In genomic region chr4:138319508-138319907, GRCm38 (mm10) we compare ENCODE assay signal across 8 mouse cellular contexts. TPM values are rescaled to one million over a fixed set of nuclear protein-coding genes. Genes with fewer than 3 reads are reported as not detected.
DNase-seq lines count a peak whose midpoint lies in the region; TF ChIP-seq lines count a peak whose summit lies in the region.

No protein-coding gene starts in this region.

- H3K27ac ChIP-seq in CH12.LX (ENCODE audit: insufficient read depth, low read depth), result no peak overlapping the region
- 0 out of 2 replicates have a peak overlapping the region, but pooled peaks have one; percentile 10 for H3K27ac ChIP-seq in embryonic facial prominence, embryonic 10.5 days (replicated peaks)
- peak overlapping the region; percentile 28; the same call in 1 of the 2 replicates for H3K27ac ChIP-seq in layer of hippocampus, adult 2 months

- in situ Hi-C loops in CH12.LX (cut with MboI; ENCODE audit: low pct_ligation_motif_present, low pct_unique_long_range_greater_than_20kb, low sequenced_read_pairs), result loop anchor here (5.0 to 25.0 kb wide), 2 partner anchors 113 to 357 kb away; partner anchors contain the start of gene Mul1

- no peak overlapping the region for H3K4me3 ChIP-seq in CH12.LX (replicated peaks in 1 of 3; ENCODE audit: low read depth in 2 of 3, low read length in 2 of 3, poor library complexity in 1 of 3)
- no peak overlapping the region for H3K4me3 ChIP-seq in embryonic facial prominence, embryonic 10.5 days
- H3K4me3 ChIP-seq in layer of hippocampus, adult 2 months, result no peak overlapping the region
- no peak overlapping the region for H3K4me3 ChIP-seq in lung, adult 2 months (replicated peaks; ENCODE audit: extremely low read depth, low read depth, low read length)

- H3K9me3 ChIP-seq in CH12.LX (replicated peaks; ENCODE audit: low read length), result peaks cover 2% of the 10 kb centered on the region
- 0 out of 2 replicates have a peak, but pooled peaks cover 3% of the 10 kb centered on the region for H3K9me3 ChIP-seq in embryonic facial prominence, embryonic 10.5 days

- WGBS in embryonic facial prominence, embryonic 10.5 days, result 32% methylated on average over 10 of the region's 10 CpGs
- 26% methylated on average over 10 of the region's 10 CpGs for WGBS in lung, adult 2 months

- peak; percentile 85 for DNase-seq in CH12.LX (ENCODE audit: extremely low read depth)
- peak; percentile 80 for DNase-seq in adrenal gland, postnatal 25 days
- DNase-seq in embryonic facial prominence, embryonic 10.5 days (ENCODE audit: low spot score), result peak; percentile 84
- DNase-seq in heart, postnatal 10 days, result peak; percentile 90 to 95
- peak; percentile 77 to 88 for DNase-seq in layer of hippocampus, adult 2 months (ENCODE audit: low spot score in 2 of 2)
- DNase-seq in lung, adult 2 months, result peak; percentile 84
- peak; percentile 83 for DNase-seq in right cerebral cortex, adult 18-20 months
- DNase-seq in urinary bladder, adult 2 months (ENCODE audit: low spot score), result peak; percentile 60

- no peak overlapping the region for H3K4me2 ChIP-seq in CH12.LX (ENCODE audit: insufficient read depth, low read depth, poor library complexity, severe bottlenecking)

- TF ChIP-seq RAD21 in CH12.LX (IDR thresholded peaks at IDR 0.05; ENCODE audit: low read depth, low read length), result peak; percentile 68

- intact Hi-C loops in heart, postnatal 10 days (cut with DNase I), result loop anchor here (1.0 kb wide), 2 partner anchors 60 to 107 kb away; no protein-coding TSS in a partner anchor

- no peak for TF ChIP-seq POLR2A in CH12.LX (IDR thresholded peaks at IDR 0.05; ENCODE audit: low read depth, low read length)
- TF ChIP-seq POLR2A in lung, adult 2 months (IDR thresholded peaks at IDR 0.05; ENCODE audit: borderline replicate concordance, extremely low read depth, low read depth, low read length), result no peak

- H3K79me2 ChIP-seq in CH12.LX (replicated peaks; ENCODE audit: control insufficient read depth, extremely low read depth, insufficient read depth, poor library complexity, severe bottlenecking), result no peaks in the 10 kb centered on the region

- no peaks in the 10 kb centered on the region for H3K4me1 ChIP-seq in CH12.LX (ENCODE audit: control insufficient read depth in 1 of 2, insufficient read depth in 2 of 2)
- H3K4me1 ChIP-seq in embryonic facial prominence, embryonic 10.5 days, result peaks cover 19% of the 10 kb centered on the region
- H3K4me1 ChIP-seq in lung, adult 2 months (ENCODE audit: control insufficient read depth, insufficient read depth, low read length), result peaks cover 9% of the 10 kb centered on the region

- no peak overlapping the region for H3K9ac ChIP-seq in CH12.LX (ENCODE audit: insufficient read depth, low read depth)

- TF ChIP-seq EP300 in CH12.LX (IDR thresholded peaks at IDR 0.05; ENCODE audit: low read length), result no peak

- peak; percentile 99 to 100 for TF ChIP-seq CTCF in CH12.LX (conservative IDR thresholded peaks at IDR 0.05 in 1 of 2, IDR thresholded peaks at IDR 0.05 in 1 of 2; ENCODE audit: low read depth in 2 of 2, low read length in 2 of 2)
- TF ChIP-seq CTCF in layer of hippocampus, adult 2 months (conservative IDR thresholded peaks at IDR 0.05), result peak; percentile 100
- peak; percentile 100 for TF ChIP-seq CTCF in lung, adult 2 months (IDR thresholded peaks at IDR 0.05; ENCODE audit: insufficient read depth, low read length)

- H3K27me3 ChIP-seq in CH12.LX (replicated peaks), result peaks cover 4% of the 10 kb centered on the region
- H3K27me3 ChIP-seq in embryonic facial prominence, embryonic 10.5 days (replicated peaks; ENCODE audit: low read depth, poor library complexity, severe bottlenecking), result no peaks in the 10 kb centered on the region

- dilution Hi-C loops in CH12.LX (cut with MboI; ENCODE audit: extremely low pct_ligation_motif_present, extremely low pct_unique_long_range_greater_than_20kb, low sequenced_read_pairs), result no loop called here

- H3K36me3 ChIP-seq in CH12.LX (replicated peaks in 1 of 2; ENCODE audit: control insufficient read depth in 1 of 2, insufficient read depth in 1 of 2, low read length in 1 of 2), result peaks cover under 1 to 31% of the 10 kb centered on the region in 2 experiments
- peaks cover 40% of the 10 kb centered on the region for H3K36me3 ChIP-seq in embryonic facial prominence, embryonic 10.5 days (replicated peaks)

TF ChIP-seq in CH12.LX, 34 proteins besides CTCF, POLR2A, EP300 and RAD21:
- TF ChIP-seq CHD1 (IDR thresholded peaks at IDR 0.05; ENCODE audit: low read depth, low read length) (no peak), E2F4 (IDR thresholded peaks at IDR 0.05; ENCODE audit: insufficient replicate concordance, low read depth, low read length) (peak; percentile 89), MYC (IDR thresholded peaks at IDR 0.05; ENCODE audit: low read depth, low read length) (peak; percentile 65), TCF12 (IDR thresholded peaks at IDR 0.05; ENCODE audit: low read depth, low read length) (peak; percentile 26; the same call in 1 of the 2 replicates), SMC3 (IDR thresholded peaks at IDR 0.05; ENCODE audit: low read depth, low read length) (peak; percentile 94), MAZ (IDR thresholded peaks at IDR 0.05; ENCODE audit: low read depth, low read length) (0 out of 2 replicates have a peak, but pooled peaks have one; percentile 30), MXI1 (IDR thresholded peaks at IDR 0.05; ENCODE audit: low read depth, low read length) (no peak), MEF2A (IDR thresholded peaks at IDR 0.05; ENCODE audit: borderline replicate concordance, low read depth, low read length) (peak; percentile 16; the same call in 1 of the 2 replicates), ETS1 (conservative IDR thresholded peaks at IDR 0.05; ENCODE audit: low read depth, low read length) (no peak), SIN3A (IDR thresholded peaks at IDR 0.05; ENCODE audit: low read length) (no peak), ZNF384 (IDR thresholded peaks at IDR 0.05; ENCODE audit: low read depth, low read length) (peak; percentile 53; the same call in 1 of the 2 replicates), NELFE (IDR thresholded peaks at IDR 0.05; ENCODE audit: low read depth, low read length) (peak; percentile 97; the same call in 1 of the 2 replicates), IRF4 (IDR thresholded peaks at IDR 0.05; ENCODE audit: low read depth, low read length) (0 out of 2 replicates have a peak, but pooled peaks have one; percentile 35), ELF1 (IDR thresholded peaks at IDR 0.05; ENCODE audit: low read depth, low read length) (0 out of 2 replicates have a peak, but pooled peaks have one; percentile 6), MAX (IDR thresholded peaks at IDR 0.05; ENCODE audit: low read length) (peak; percentile 46; the same call in 1 of the 2 replicates), CHD2 (IDR thresholded peaks at IDR 0.05; ENCODE audit: low read length) (no peak), HCFC1 (IDR thresholded peaks at IDR 0.05; ENCODE audit: low read depth, low read length) (no peak), JUND (conservative IDR thresholded peaks at IDR 0.05; ENCODE audit: low read depth, low read length) (peak; percentile 63)

RNA-seq across cellular contexts. Expression of gene Pink1, which starts 6.6 kb away (rescaled TPM):
- total RNA-seq in CH12.LX (2012; rRNA removed) (7.9 and 10.8 TPM in 2 replicates), CH12.LX (2014; rRNA removed) (7.0 and 7.1 TPM in 2 replicates)
- polyA plus RNA-seq in CH12.LX (2012; ENCODE audit: insufficient read length, low read depth), result 5.5 and 7.2 TPM in 2 replicates
- 161 and 201 TPM in 2 replicates for total RNA-seq in adrenal gland, postnatal 25 days (2021)
- 29.0 and 30.6 TPM in 2 replicates for polyA plus RNA-seq in embryonic facial prominence, embryonic 10.5 days (2016; fragmentation: Nextera tagmentation; extraction: Ambion mirVana)
- 100 to 1,000 TPM; 272 to 301 TPM for total RNA-seq in heart, postnatal 10 days (2021)
- total RNA-seq in layer of hippocampus, adult 2 months (2021), result 100 to 1,000 TPM; 245 to 254 TPM
- 178 and 182 TPM in 2 replicates for polyA plus RNA-seq in lung, adult 2 months (2012; rRNA removed)
- 92.3 and 122 TPM in 2 replicates for polyA plus RNA-seq in urinary bladder, adult 2 months (2012; rRNA removed)

RNA-seq across cellular contexts. Expression of gene Ddost, which starts 15.0 kb away (rescaled TPM):
- 163 and 184 TPM in 2 replicates for total RNA-seq in CH12.LX (2012; rRNA removed)
- 153 and 164 TPM in 2 replicates for total RNA-seq in CH12.LX (2014; rRNA removed)
- 174 and 186 TPM in 2 replicates for polyA plus RNA-seq in CH12.LX (2012; ENCODE audit: insufficient read length, low read depth)
- total RNA-seq in adrenal gland, postnatal 25 days (2021), result 105 and 106 TPM in 2 replicates
- 273 and 284 TPM in 2 replicates for polyA plus RNA-seq in embryonic facial prominence, embryonic 10.5 days (2016; fragmentation: Nextera tagmentation; extraction: Ambion mirVana)
- 10 to 100 TPM; 87.3 to 89.2 TPM for total RNA-seq in heart, postnatal 10 days (2021)
- 10 to 100 TPM; 93.1 to 93.5 TPM for total RNA-seq in layer of hippocampus, adult 2 months (2021)
- polyA plus RNA-seq in lung, adult 2 months (2012; rRNA removed), result 194 and 198 TPM in 2 replicates
- 133 and 138 TPM in 2 replicates for polyA plus RNA-seq in urinary bladder, adult 2 months (2012; rRNA removed)

RNA-seq across cellular contexts. Expression of gene Cda, which starts 48.3 kb away (rescaled TPM):
- not detected in 2 replicates for total RNA-seq in CH12.LX (2012; rRNA removed)
- not detected in 2 replicates for total RNA-seq in CH12.LX (2014; rRNA removed)
- not detected in 2 replicates for polyA plus RNA-seq in CH12.LX (2012; ENCODE audit: insufficient read length, low read depth)
- 13.8 and 20.3 TPM in 2 replicates for total RNA-seq in adrenal gland, postnatal 25 days (2021)
- 3.3 and 4.8 TPM in 2 replicates for polyA plus RNA-seq in embryonic facial prominence, embryonic 10.5 days (2016; fragmentation: Nextera tagmentation; extraction: Ambion mirVana)
- 1 to 10 TPM; 4.5 to 6.7 TPM for total RNA-seq in heart, postnatal 10 days (2021)
- total RNA-seq in layer of hippocampus, adult 2 months (2021), result 1 to 10 TPM; 1.9 to 3.2 TPM
- polyA plus RNA-seq in lung, adult 2 months (2012; rRNA removed), result 2.6 and 2.9 TPM in 2 replicates
- polyA plus RNA-seq in urinary bladder, adult 2 months (2012; rRNA removed), result 3.3 and 4.1 TPM in 2 replicates

Comparison
In these comparisons a context has a peak if more than half of its experiments do, and no peak if none do; other contexts are left out.
1. RNA of gene Pink1, which starts 6.6 kb away (total RNA-seq): 272 to 301 TPM in heart, postnatal 10 days, 245 to 254 TPM in layer of hippocampus, adult 2 months and 161 to 201 TPM in adrenal gland, postnatal 25 days; 7.0 to 10.8 TPM in CH12.LX; every median in the first group is over 10 times any median in the second.
2. Peak in every context shown above with its lines, with median percentiles within 50 percentile points of each other: DNase-seq and CTCF ChIP-seq.